Mouse (Mus musculus): ENCODE data around the gene Gm45015. TPM values are rescaled to one million over a fixed set of nuclear protein-coding genes. Genes with fewer than 3 reads are reported as not detected.

The Gm45015 gene
- polyA plus RNA-seq (2014; fragmentation: Illumina TruSeq; extraction: RNeasy Lipid Tissue Mini Kit (QIAGEN cat#74804); ENCODE audit: low replicate concordance), result not detected

DNA sequence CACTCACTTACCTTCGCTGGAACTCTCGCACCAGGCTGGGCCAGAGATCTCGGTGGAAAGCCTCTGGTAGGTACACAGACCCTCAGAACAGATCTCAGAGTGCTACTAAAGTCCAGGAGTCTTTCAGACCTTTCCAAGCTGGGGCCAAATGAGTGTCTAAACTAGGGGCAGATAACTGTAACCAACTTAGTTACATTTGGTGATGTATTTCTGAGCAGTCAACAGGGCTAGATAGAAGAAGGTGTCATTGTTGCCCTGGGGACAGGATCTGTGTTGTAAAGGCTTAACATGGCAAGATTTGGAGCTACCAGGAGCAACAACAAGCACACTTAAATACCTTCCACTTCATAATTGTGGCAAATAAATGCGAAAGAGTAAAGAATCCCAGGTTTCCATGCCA, at the start of gene Gm45015:
TSS of gene Gm45015 (minus strand) at position 101 of the 400 bp plus-strand sequence.

DNA sequence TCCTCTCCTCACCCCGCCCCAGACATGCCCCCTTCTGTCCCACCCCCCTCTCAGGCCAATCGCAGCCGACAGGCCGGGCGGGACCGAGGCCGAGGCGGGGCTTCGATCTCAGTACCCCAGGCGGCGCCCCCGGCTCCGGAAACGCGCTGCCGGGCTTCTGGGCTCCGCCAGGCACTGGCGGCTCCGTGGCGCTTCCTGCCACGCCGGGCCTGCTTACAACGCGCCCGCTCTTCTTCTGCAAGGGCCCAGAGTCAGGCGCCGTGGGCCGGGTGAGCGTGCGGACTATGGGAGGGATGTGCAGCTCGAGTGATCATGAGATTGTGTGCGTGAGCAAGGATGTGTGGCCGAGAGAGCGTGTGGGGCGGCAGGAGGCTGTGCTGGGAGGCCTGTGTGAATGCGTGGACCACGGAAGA, 5.8 kb upstream of the Gm45015 start, which contains the start of gene Zfp275:
TSS of gene Zfp275 (plus strand) at position 139 of the 413 bp plus-strand sequence.

DNA sequence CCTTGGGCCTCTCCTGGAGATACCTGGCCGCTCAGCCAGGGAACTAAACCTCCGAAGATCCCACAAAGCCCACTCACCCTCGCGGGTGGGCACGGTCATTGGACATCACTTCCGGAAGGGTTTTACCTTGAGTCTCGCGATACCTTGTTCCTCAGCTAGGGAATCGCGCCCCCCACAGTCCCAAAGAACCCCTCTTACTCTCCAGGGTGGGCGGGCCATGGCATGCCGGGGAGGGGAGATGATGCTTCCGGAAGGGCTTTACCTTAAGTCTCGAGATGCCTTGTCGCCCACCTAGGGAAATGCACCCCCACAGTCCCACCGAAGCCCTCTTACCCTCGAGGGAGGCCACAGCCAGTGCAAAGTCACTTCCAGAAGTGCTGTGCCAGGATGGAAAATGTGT, 43.8 kb downstream of the Gm45015 start, which contains the start of the genes Xlr5a and Xlr5c:
TSS of gene Xlr5a (minus strand) at position 101 of the 400 bp plus-strand sequence.
TSS of gene Xlr5c (minus strand) at position 101 of the 400 bp plus-strand sequence.

Other genes starting within 250 kb of the Gm45015 start
- gene Xlr3a, start 239.7 kb downstream of the Gm45015 start, polyA plus RNA-seq (2014; fragmentation: Illumina TruSeq; extraction: RNeasy Lipid Tissue Mini Kit (QIAGEN cat#74804); ENCODE audit: low replicate concordance), result 8.7 TPM
- gene Gm14685, start 219.8 kb downstream of the Gm45015 start, polyA plus RNA-seq (2014; fragmentation: Illumina TruSeq; extraction: RNeasy Lipid Tissue Mini Kit (QIAGEN cat#74804); ENCODE audit: low replicate concordance), result not detected
- not detected for gene Xlr5b, start 188.0 kb downstream of the Gm45015 start, polyA plus RNA-seq (2014; fragmentation: Illumina TruSeq; extraction: RNeasy Lipid Tissue Mini Kit (QIAGEN cat#74804); ENCODE audit: low replicate concordance)
- not detected for gene DXBay18, start 187.4 kb downstream of the Gm45015 start, polyA plus RNA-seq (2014; fragmentation: Illumina TruSeq; extraction: RNeasy Lipid Tissue Mini Kit (QIAGEN cat#74804); ENCODE audit: low replicate concordance)
- gene Spin2d, start 159.9 kb downstream of the Gm45015 start, polyA plus RNA-seq (2014; fragmentation: Illumina TruSeq; extraction: RNeasy Lipid Tissue Mini Kit (QIAGEN cat#74804); ENCODE audit: low replicate concordance), result not detected
- gene Xlr3b, start 144.6 kb downstream of the Gm45015 start, polyA plus RNA-seq (2014; fragmentation: Illumina TruSeq; extraction: RNeasy Lipid Tissue Mini Kit (QIAGEN cat#74804); ENCODE audit: low replicate concordance), result 7.8 TPM
- 25.4 TPM for gene Xlr4b, start 122.5 kb downstream of the Gm45015 start, polyA plus RNA-seq (2014; fragmentation: Illumina TruSeq; extraction: RNeasy Lipid Tissue Mini Kit (QIAGEN cat#74804); ENCODE audit: low replicate concordance)
- gene F8a, start 108.5 kb downstream of the Gm45015 start, polyA plus RNA-seq (2014; fragmentation: Illumina TruSeq; extraction: RNeasy Lipid Tissue Mini Kit (QIAGEN cat#74804); ENCODE audit: low replicate concordance), result 9.3 TPM
- 6.4 TPM for gene Xlr4c, start 93.7 kb downstream of the Gm45015 start, polyA plus RNA-seq (2014; fragmentation: Illumina TruSeq; extraction: RNeasy Lipid Tissue Mini Kit (QIAGEN cat#74804); ENCODE audit: low replicate concordance)
- gene Xlr3c, start 71.5 kb downstream of the Gm45015 start, polyA plus RNA-seq (2014; fragmentation: Illumina TruSeq; extraction: RNeasy Lipid Tissue Mini Kit (QIAGEN cat#74804); ENCODE audit: low replicate concordance), result not detected
- not detected for gene Xlr5a, start 43.9 kb downstream of the Gm45015 start, polyA plus RNA-seq (2014; fragmentation: Illumina TruSeq; extraction: RNeasy Lipid Tissue Mini Kit (QIAGEN cat#74804); ENCODE audit: low replicate concordance)
- 0.48 TPM for gene Xlr5c, start 43.9 kb downstream of the Gm45015 start, polyA plus RNA-seq (2014; fragmentation: Illumina TruSeq; extraction: RNeasy Lipid Tissue Mini Kit (QIAGEN cat#74804); ENCODE audit: low replicate concordance)
- gene Zfp275, start 5.8 kb upstream of the Gm45015 start, polyA plus RNA-seq (2014; fragmentation: Illumina TruSeq; extraction: RNeasy Lipid Tissue Mini Kit (QIAGEN cat#74804); ENCODE audit: low replicate concordance), result 6.1 TPM
- not detected for gene Gm18336, start 61.9 kb upstream of the Gm45015 start, polyA plus RNA-seq (2014; fragmentation: Illumina TruSeq; extraction: RNeasy Lipid Tissue Mini Kit (QIAGEN cat#74804); ENCODE audit: low replicate concordance)
- gene Zfp92, start 74.3 kb upstream of the Gm45015 start, polyA plus RNA-seq (2014; fragmentation: Illumina TruSeq; extraction: RNeasy Lipid Tissue Mini Kit (QIAGEN cat#74804); ENCODE audit: low replicate concordance), result 1.2 TPM
- not detected for gene Trex2, start 98.5 kb upstream of the Gm45015 start, polyA plus RNA-seq (2014; fragmentation: Illumina TruSeq; extraction: RNeasy Lipid Tissue Mini Kit (QIAGEN cat#74804); ENCODE audit: low replicate concordance)
- 2.8 TPM for gene Haus7, start 122.2 kb upstream of the Gm45015 start, polyA plus RNA-seq (2014; fragmentation: Illumina TruSeq; extraction: RNeasy Lipid Tissue Mini Kit (QIAGEN cat#74804); ENCODE audit: low replicate concordance)
- gene Bgn, start 146.8 kb upstream of the Gm45015 start, polyA plus RNA-seq (2014; fragmentation: Illumina TruSeq; extraction: RNeasy Lipid Tissue Mini Kit (QIAGEN cat#74804); ENCODE audit: low replicate concordance), result 47.9 TPM
- gene Atp2b3, start 166.2 kb upstream of the Gm45015 start, polyA plus RNA-seq (2014; fragmentation: Illumina TruSeq; extraction: RNeasy Lipid Tissue Mini Kit (QIAGEN cat#74804); ENCODE audit: low replicate concordance), result not detected

All from small intestine, adult 10 weeks (tissue).